Mouse (Mus musculus) adipocyte (in vitro differentiated cells): ENCODE measurements around the gene Lrfn2.

Experiments
- DNase-seq: peaks from one replicate; pipeline ENCODE4 v3.0.0-alpha.2; 2016; ENCODE audit warnings: low spot score

Gene Lrfn2

DNA sequence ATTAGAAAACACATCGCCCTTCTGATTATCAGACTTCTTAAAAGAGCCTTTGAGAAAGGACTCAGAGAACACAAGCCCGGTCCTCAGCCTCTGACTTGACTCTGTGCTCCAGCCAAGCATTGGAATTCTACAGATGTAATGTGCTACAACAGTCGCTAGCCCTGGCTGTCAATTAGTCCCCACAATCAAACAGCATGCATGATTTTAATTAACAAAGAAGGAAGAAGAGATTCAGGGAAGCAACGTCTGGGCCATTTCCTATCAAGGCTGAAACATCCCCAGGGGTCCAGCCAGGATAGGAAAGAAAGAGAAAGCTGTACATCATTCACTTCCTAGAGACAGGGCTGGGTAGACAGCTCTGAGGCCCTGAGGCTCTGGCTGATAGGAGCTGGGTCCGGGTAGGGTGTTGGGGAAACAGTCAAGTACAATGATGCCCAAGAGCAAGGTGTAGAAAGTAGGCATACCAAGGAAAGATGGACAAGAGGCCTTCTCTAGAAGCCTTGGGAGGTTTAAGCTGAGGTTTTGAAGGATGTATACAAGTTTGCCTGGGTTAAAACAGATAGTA is 101.6 kb downstream of the Lrfn2 start:
- DNase-seq: no peak

DNA sequence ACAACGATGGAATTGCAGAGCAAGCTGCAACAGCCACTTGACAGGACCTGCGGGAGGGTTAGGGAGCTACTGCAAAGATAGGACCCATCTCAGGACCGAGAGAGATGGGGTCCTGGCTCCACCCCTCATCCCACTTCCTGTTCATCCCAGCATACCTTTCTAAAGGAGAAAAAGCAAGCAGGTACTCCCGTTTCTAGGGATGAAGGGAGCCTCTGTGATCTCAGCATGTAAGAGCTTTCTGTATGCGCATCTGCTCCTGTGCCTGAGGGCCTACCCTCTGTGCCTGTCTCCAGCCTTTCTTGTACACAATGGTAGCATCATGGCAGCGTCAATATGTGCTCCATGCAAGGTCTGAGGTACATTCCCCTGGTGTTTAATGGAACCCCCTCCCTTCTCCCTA is 102.9 kb downstream of the Lrfn2 start:
- no peak for DNase-seq

DNA sequence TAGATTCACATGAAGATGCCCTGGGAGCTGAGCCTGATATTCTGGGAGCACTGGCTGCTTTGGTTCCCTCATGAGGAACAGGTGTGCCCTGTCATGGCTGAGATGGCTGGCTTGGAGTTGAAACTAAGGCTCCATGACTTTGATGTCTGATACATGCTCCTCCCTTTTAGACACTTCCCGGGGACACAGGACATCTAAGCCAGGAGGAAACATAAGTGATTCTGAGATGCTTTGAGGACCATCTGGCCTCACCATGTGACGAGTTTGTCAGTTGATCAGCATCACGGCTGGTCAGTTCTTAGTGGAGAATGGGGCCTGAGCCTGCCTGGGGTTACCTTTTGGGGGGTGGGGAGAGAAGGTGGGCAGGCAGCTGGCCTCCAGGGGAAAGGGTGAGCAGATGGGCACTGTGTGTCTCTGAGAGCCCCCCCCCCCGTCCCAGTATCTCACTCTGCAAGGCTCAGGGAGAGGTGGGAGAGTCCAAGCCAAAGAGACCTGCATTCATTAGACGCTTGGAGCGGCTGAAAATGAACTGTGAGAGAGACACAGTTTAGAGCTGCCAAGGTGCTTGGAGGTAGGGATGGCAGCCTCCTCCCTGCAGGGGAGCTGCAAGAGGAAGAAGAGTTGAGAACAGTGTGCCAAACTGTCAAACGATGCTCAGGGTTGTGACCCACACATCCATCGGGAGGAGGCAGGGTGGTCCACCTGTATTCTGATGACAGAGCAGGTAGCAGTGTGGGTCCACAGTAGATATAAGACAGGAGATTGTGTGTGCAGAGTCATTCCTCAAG is 105.2 kb downstream of the Lrfn2 start:
- no peak for DNase-seq

DNA sequence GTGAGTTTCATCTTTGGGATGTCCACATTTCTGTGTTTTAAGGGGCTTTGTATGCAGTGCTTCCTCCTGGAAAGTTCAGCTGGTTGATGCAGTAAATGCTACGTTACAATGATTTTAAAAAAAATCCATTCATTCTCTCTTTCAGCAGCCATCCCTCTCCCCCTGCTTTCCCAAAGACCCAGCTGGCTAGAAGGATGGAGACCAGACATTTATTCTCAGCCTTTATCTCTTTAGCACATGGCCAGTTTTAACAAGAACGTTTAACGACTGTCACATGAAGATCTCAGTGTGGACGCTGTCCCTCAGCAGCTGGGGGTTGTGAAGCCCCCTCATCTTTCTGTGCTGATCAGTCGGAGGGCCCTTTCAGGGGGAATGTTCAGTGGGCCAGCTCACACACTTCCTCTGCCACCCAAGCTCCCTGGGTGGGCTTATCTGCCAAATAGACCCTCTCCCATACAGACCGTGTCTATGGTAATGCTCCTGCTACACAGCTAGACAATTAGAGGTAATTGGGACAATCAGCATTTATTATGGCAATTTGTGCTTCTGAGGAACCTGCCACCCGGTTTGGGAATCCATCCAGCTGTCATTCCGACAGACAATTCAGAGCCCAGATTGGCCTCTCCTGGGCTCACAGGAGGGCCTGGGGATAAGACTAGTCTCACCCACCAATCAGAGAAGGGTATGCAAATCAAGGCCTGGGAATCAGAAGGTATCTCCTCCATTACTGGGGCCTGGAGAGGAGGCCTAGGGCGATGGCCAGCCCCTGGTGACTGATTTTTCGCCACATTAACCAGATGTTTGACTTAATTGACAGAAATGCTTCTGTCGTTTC is 111.8 kb downstream of the Lrfn2 start:
- no peak for DNase-seq

DNA sequence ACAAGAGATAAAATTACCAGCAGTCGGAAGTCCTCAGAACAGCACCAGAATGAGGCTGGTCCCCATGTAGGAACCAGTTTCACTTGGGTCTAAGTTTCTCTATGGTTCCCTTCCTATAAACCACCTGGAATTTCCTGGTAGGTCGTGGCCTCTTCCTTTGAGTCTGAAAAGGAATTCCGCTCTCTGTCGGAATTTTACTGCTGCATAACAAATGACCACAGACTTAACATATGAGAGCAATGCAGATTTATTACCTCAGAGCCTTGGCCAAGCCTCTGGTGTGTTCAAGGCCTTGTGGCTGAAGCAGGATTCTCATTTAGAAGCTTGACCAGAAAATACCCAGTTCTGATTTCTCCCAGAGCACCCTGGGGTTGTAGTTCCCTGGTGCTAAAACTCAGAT is 115.7 kb downstream of the Lrfn2 start:
- no peak for DNase-seq

DNA sequence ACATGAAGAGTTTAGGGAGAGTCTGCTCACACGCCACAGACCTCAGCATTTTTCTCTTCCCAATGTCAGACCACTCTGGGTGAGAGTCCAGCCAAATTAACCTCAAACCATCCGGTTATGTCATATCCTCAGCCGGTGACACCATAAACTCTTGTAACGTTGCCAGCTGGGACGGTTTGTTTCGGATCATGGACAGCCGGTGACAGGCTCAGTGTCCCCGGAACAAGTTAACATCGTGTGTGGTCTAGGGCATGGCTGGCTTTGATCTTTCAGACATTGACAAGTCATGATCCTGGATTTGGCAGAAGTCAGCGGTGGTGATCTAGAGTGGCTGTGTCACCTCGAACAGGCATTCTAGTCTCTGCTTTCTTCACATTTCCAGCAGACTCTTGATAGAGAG is 119.1 kb downstream of the Lrfn2 start:
- DNase-seq: no peak

DNA sequence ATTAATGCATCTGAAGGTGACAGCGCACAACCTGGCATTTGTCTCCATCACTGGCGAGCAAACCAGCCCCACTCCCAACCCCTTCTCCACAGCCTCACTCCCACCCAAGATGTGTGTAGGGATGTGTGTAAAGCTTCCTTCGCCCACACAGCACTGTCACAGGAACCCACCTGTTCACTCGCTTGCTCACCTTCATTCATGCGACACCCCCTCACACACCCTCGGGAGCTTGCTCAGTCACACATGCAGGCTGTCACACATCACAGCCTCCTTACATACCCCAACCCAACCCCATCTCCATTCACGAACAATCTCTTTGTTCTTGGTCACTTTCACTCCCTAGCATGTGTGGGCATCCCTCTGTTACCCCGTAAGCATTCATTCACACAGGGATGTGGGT is 129.0 kb downstream of the Lrfn2 start:
- DNase-seq: no peak

DNA sequence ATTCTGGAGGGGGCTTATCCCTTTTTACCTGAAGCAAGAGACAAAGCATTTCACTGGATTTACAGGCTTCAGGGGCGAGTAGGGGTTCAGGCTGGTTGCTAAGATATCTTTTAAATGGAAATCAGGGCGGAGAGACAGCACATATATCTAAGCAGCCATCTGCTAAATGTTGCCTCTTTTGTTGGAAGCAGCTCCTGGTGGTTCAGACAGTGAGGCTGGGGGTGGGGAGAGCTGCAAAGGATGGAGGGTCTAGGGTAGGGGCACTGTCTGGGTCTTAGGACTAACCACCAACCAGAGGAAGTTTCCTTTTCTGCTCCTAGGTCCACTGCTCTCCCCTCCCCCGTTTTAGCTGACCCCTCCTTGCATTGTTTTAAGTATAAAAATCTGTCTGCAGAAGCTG is 131.6 kb downstream of the Lrfn2 start:
- DNase-seq: no peak

DNA sequence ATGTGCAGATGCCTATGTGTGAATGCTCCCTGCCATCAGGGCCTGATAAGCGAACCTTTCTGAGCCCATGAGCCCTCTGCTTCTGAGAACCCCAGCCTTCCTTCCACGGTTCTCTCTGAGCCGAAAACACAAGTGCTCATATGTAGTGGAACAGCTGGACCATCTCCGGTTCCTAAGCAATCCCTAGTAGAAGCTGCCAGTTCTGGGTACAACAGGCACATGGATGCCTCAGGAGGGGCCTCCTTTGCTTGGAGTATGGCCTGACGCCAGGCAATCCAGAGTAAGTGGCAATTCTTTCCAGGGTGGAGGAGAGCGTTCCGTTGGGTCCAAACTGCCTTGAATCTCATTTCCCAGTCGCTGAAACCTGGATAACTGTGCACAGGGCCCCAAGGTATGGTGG is 132.3 kb downstream of the Lrfn2 start:
- DNase-seq: no peak

DNA sequence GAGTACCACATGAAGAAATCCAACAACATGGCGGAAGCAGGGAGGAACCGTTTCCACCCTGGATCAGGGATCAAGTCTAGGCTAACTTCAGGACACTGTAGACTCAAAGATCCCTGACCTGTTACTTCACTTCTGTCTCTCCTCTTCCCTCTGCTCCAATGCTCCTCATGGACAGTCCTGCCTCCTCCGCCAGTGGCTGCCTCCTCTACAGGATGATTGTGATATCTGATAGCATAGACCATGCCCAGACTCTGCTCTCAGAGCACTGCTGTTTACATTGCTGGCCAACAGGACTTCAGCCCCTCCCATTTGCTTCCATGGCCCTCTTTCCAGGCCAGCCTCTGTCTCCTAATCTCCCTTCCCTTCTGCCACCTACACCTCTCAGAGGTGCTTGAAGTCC is 132.9 kb downstream of the Lrfn2 start:
- DNase-seq: no peak

DNA sequence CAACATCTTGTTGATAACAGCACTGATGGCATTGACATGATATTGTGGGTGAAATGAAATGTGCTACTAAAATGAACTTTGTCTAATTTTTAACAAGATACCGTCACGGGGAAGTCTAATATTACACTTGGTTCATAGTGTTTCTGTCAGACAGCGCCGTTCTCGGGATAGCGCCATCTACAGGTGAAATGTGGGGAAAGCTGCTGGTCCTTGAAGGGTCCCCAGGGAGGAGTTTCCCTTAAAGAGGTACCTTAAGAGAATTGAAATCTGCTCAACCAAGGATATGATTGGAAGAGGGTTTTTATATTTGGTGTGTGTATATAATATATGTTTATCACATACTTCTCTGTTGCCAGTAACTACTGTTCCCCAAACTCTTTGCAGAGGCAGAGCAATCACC is 134.6 kb downstream of the Lrfn2 start:
- no peak for DNase-seq

DNA sequence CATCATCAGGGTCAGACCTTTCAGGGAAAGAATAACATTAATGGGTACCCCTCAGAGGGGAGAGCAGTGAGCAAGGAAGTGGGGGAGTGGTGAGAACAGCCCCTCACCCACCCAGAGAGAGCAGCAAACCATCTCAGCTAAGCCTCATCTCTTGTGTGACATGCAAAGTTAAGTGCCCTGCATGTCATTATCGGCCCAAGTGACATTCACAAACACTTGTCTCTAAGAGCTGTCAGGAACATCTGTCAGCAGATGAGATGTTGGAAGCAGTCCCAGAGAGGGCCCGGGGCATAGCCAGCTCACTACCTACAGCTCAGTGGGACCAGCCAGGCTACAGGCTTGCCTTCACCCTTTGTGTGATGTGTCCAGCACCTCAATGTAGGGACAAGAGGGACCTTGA is 146.0 kb downstream of the Lrfn2 start:
- DNase-seq: no peak

DNA sequence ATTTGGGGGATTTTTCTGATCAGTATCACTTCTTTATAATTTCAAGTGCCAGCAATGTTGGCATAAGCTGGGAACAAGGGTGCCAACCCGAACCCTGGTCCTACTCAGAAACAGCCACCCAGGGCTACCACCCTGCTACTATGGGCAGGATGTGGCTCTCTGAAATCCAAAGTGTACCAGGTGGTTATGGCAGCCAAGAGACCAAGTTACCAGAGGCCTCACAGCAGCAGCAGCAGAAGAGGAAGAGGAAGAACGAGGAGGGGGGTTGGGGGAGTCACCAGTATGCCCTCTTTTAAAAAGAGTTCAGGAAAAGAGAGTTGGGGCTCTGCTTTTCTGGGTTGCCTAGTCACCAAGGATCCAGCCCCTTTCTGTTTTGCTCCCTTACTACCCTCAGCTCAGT is 147.5 kb downstream of the Lrfn2 start:
- no peak for DNase-seq

DNA sequence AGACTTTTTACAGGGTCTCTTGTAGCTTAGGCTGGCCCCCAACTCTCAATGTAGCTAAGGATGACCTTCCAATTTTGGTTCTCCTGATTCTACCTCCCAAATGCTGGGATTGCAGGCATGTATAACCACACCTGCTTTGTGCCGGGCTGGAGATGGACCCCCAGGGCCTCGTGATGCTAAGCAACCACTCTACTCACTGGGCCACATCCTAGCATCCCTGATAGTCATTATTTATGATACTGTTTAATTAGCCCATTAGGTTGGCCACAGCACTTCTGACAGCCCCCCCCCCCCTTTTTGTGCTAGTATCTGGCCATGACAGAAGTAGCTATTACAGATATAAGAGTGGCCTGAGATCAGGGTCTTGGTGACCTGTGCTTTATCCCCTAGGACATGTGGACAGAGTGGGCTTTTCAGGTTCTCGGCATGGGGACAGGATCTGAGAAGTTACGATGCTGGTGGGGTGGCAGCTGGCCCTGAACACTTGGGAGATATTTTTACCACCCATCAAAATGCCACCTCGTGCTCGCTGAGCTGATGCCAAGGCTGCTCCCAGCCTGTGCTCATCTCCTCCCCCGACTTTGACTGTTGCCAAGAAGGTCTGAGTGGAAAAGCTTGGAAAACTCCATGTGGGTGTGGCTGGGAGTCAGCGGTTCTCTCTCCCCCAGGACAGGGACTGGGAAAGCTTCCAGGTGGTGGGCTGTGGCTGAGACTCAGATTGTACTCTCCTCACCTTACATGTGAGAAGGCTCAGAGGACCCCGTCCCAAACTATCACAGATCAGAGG is 151.6 kb downstream of the Lrfn2 start:
- no peak for DNase-seq

DNA sequence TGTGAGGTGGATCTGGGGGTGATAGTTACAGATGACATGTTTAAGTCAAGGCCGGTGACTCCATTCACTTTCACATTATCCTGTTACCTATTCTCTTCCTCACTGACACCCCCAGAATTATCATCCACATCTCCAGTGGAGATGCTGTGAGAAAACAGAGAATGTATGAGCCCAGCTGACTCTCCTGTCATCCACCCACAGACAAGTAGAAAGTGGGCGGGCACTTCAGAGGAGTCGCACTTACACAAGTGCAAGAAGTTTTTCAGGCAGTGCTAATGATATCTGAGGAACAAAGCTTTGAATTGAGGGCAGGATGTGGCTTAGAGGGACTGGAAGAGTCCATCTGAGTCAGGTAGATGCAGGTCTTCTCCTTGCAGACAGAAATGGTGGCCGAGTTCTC is 152.9 kb downstream of the Lrfn2 start:
- DNase-seq: no peak

DNA sequence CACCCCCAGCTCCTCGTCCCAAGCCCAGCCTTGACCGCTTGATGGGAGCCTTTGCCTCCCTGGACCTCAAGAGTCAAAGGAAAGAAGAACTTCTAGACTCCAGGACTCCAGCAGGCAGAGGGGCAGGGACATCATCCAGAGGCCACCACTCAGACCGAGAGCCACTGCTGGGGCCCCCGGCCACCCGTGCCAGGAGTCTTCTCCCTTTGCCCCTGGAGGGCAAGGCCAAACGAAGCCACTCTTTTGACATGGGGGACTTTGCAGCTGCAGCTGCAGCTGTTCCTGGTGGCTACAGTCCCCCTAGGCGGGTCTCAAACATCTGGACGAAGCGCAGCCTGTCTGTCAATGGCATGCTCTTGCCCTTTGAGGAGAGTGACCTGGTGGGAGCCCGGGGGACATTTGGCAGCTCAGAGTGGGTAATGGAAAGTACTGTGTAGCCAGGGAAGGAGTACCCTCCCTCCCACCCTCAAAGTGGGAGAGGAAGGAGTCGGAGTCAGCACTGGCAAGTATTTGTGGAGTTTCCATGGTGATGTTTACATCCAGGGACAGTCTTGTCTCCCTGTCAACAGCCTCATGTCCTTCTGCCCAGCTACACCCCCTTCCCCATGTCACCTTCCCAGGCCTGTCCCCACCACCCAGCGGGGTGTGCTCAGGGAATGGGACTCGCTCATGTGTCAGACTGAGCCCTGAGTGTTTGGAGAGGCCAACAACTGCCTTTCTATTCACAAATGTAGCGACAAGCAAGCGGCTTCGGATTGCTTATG is 164.8 kb downstream of the Lrfn2 start:
- no peak for DNase-seq

DNA sequence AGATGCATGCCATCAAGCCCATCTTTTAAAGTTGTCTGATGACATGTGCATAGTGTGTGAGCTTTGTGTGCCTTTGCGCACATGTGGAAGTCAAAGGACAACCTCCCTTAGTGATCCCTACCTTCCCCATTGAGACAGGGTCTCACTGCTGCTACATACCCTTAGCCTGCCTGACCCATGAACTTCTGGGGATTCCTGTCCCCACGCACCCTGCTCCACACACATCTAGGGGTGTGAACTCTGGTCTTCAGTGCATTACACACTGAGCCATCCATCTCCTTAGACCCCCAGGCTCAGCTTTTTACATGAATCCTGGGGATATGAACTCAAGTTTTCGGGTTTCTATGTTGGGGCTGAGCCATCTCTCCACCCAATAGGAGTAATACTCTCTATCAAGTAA is 179.2 kb downstream of the Lrfn2 start:
- no peak for DNase-seq

DNA sequence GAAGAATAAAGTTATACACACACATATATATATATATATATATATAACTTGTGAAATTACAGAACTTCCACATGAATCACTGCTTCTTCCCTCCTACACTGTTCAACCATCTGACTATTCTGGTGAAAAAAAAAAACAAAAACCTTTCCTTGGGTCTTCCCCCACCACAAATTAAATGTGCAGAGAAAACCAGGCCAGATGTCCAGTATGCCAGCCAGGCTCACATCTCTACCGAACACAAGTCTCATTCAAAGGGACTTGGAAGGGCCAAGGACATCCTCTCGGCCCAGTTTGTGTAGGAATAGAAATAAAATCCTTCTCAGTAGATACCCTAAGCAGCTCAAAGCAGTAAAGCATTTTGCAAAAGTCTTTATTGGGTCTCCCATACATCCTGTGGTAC is 179.7 kb downstream of the Lrfn2 start:
- no peak for DNase-seq

DNA sequence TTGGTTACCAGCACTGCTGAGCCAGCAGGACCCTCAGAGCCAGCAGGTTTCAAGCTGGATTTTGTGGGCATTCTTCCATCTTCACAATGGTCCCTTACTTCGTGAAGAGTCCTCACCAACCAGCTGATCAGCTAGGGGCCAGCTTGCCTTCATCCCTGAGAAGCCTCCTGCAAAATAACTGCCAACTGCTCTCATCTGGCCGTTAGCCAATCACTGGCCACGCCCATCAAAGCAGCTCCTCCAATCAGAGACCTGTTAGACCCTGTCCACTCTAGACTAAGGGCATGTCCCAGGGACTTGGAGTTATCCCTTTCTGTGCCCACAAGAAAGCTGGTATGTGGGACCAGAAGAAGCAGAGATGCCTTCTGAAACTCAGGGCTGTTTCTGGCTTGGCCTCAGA is 181.2 kb downstream of the Lrfn2 start:
- no peak for DNase-seq

DNA sequence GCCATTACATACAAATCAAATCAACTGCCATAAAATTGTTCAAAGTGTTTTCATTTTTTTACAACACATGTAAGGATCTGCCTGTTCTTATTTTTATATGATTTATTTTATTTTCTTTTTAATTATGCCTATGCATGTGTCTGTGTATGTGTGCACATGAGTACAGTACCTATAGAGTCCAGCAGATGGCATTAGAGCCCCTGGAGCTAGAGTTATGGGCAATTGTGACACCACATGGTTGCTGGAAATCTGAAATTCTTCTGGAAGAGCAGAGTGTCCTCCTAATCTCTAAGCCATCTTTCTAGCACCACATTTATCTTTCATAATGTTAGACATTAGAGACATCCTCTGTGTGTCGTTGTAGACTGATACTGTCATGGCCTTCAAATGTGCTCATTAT is 192.0 kb downstream of the Lrfn2 start:
- no peak for DNase-seq

DNA sequence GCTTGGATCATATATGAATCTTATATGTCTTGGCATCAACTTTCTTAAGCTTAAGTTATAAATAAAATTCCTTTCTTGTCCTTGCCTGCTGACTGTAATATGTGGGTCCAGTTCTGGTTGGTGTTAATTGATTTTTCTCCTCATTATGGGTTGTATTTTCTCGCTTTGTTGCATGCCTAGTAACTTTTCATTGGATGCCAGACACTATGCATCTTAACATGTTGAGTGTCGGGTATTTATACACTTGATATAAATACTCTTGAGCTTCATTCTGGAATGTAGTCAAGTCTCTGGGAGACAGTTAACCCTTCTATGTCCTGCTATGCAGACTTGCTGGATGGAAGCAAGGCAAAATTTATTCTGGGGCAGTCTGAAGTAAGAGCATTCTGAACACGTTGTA is 192.5 kb downstream of the Lrfn2 start:
- DNase-seq: no peak
